Mouse (Mus musculus): ENCODE results near the gene Arx.

GRCm38 (mm10) chrX:93319979-93320378 is 33.7 kb downstream of the Arx start:
- no peak for TF ChIP-seq CTCF (IDR thresholded peaks at IDR 0.05; ENCODE audit: low read depth, low read length)
- TF ChIP-seq POLR2A (IDR thresholded peaks at IDR 0.05; ENCODE audit: borderline replicate concordance, low read depth, low read length): no peak
